Mouse (Mus musculus): ENCODE results near the gene Acnat1. TPM values are rescaled to one million over a fixed set of nuclear protein-coding genes. Genes with fewer than 3 reads are reported as not detected.
"Not testable (repeated sequence)": the region's sequence is repeated elsewhere in the genome, so short reads cannot be mapped to it uniquely, and the experiment has no call there.

Acnat1 gene
- polyA plus RNA-seq (2015; fragmentation: Nextera tagmentation; extraction: Ambion mirVana), result not detected in 2 replicates

GRCm38 (mm10) chr4:49473435-49474100, at the start of gene Acnat1:
Acnat1 (minus strand) TSS chr4:49473912.
- WGBS, result 34% methylated on average over 3 of the region's 3 CpGs
- Histone ChIP-seq H3K4me1 (replicated peaks; ENCODE audit: control insufficient read depth, insufficient read depth, low read length) (peaks cover 3% of the 10 kb centered on the region), H3K9me3 (ENCODE audit: control insufficient read depth, low read length) (no peaks in the 10 kb centered on the region), H3K27ac (ENCODE audit: low read length) (no peak within 1 kb of the TSS), H3K36me3 (ENCODE audit: control insufficient read depth, insufficient read depth) (no peaks in the 10 kb centered on the region), H3K27me3 (replicated peaks; ENCODE audit: control insufficient read depth, insufficient read depth, low read length) (no peaks in the 10 kb centered on the region), H3K4me2 (ENCODE audit: low read length) (no peak within 1 kb of the TSS), H3K9ac (replicated peaks; ENCODE audit: low read depth, low read length) (no peak within 1 kb of the TSS), H3K4me3 (replicated peaks; ENCODE audit: low read length) (no peak within 1 kb of the TSS)
- no peak for ATAC-seq

- Histone ChIP-seq H3K27ac (ENCODE audit: low read length) (no peak overlapping the region), H3K9me3 (ENCODE audit: control insufficient read depth, low read length) (no peaks in the 10 kb centered on the region), H3K4me1 (replicated peaks; ENCODE audit: control insufficient read depth, insufficient read depth, low read length) (peaks cover 16% of the 10 kb centered on the region), H3K4me2 (ENCODE audit: low read length) (peak overlapping the region; percentile 78), H3K4me3 (replicated peaks; ENCODE audit: low read length) (0 out of 2 replicates have a peak overlapping the region, but pooled peaks have one; percentile 0), H3K36me3 (ENCODE audit: control insufficient read depth, insufficient read depth) (peaks cover 5% of the 10 kb centered on the region), H3K9ac (replicated peaks; ENCODE audit: low read depth, low read length) (no peak overlapping the region), H3K27me3 (replicated peaks; ENCODE audit: control insufficient read depth, insufficient read depth, low read length) (no peaks in the 10 kb centered on the region)
- no peak for ATAC-seq
- WGBS, result 50% methylated on average over 9 of the region's 9 CpGs
Measured at GRCm38 (mm10) chr4:49522576-49522975, 48.9 kb upstream of the Acnat1 start.

DNA sequence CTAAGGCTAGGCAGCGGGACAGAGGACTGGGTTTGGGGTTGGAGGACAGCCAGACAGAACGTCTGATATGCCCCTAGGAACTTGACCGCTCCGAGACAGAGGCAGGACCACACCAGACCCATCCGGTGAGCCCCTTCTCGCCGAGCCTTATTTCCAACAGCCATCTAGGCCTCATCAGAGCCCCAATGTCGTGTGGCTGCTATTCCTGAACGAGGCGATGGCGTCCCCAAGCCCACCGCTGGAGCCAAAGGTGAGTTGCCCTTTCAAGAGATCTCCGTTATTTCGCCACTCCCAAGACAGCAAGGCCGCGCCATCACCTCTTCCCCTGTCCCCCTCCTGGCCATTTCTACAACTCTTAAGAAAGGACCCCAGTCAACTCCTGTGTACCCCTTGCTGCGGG, 47.6 kb upstream of the Acnat1 start:
- 0 out of 2 replicates have a peak overlapping the region, but pooled peaks have one; percentile 0 for H3K27ac ChIP-seq (ENCODE audit: low read length)
- peak overlapping the region; percentile 77 for H3K9ac ChIP-seq (replicated peaks; ENCODE audit: low read depth, low read length)
- peak overlapping the region; percentile 76 for H3K4me3 ChIP-seq (replicated peaks; ENCODE audit: low read length)
- peaks cover 5% of the 10 kb centered on the region for H3K36me3 ChIP-seq (ENCODE audit: control insufficient read depth, insufficient read depth)
- H3K27me3 ChIP-seq (replicated peaks; ENCODE audit: control insufficient read depth, insufficient read depth, low read length), result no peaks in the 10 kb centered on the region
- peak overlapping the region; percentile 78 for H3K4me2 ChIP-seq (ENCODE audit: low read length)
- WGBS, result 0% methylated on average over 17 of the region's 17 CpGs
- no peaks in the 10 kb centered on the region for H3K9me3 ChIP-seq (ENCODE audit: control insufficient read depth, low read length)
- H3K4me1 ChIP-seq (replicated peaks; ENCODE audit: control insufficient read depth, insufficient read depth, low read length), result peaks cover 16% of the 10 kb centered on the region
- no peak for ATAC-seq

DNA sequence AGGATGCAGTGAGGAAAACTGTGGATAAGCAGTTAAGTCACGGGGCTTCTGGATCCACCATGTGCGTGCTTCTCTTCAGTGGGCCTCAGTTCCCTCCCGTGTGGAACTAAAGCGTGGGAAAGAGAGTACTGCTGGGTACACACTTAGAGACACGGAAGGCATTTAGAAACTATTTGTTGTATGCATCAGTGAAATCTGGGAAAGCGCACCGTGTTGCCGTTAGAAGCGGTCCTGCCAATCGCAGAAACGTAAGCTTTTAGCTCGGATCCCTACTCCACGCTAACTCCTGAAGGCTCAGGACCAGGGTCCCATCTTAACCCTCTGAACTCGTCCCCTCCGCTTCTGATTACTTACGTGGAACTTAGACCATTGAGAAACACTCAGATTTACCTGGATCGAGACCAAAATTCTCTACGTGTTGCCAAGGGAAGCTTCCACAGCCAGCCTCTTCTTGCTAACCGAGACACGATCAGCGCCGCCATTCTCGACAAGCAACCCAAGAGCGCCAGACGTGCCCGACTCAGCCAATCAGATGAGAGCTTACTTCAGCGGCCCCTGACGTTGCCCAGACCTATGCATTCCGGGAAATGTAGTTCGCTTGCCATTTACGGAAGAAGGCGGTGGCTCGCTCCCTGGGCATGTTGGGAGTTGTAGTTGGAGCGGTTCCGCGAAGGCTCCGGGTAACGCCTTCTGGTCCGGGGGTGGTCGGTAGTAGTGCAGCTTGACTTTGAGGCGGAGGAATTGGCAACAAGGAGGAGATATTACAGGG, 47.0 kb upstream of the Acnat1 start, which contains the start of the genes Mrpl50 and Zfp189:
Mrpl50 (minus strand) TSS at position 522 of the 769 bp plus-strand sequence.
Zfp189 (plus strand) TSS at position 605 of the 769 bp plus-strand sequence.
- Histone ChIP-seq H3K4me2 (ENCODE audit: low read length) (peak within 1 kb of the TSS; percentile 78), H3K9ac (replicated peaks; ENCODE audit: low read depth, low read length) (peak within 1 kb of the TSS; percentile 77)
- under 1% methylated on average over 41 of the region's 41 CpGs for WGBS

DNA sequence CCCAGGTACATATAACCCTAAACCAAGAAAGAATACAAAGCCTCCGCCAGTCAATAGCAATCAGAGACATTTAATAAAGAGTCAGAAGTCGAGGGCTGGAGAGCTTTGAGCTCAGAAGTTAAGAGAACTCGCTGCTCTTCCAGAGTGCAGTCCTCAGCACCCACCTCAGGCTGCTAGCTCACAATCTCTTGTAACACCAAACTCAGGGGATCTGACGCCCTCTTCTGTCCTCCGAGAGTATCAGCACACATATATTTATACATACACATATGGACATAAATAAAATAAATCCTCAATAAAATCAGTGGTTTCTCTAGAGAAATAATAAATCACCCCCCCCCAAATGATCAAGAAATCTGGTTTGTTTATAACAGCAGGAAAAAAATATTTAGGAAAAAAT, 45.8 kb upstream of the Acnat1 start:
- Histone ChIP-seq H3K9me3 (ENCODE audit: control insufficient read depth, low read length) (no peaks in the 10 kb centered on the region), H3K27me3 (replicated peaks; ENCODE audit: control insufficient read depth, insufficient read depth, low read length) (no peaks in the 10 kb centered on the region), H3K36me3 (ENCODE audit: control insufficient read depth, insufficient read depth) (peaks cover under 1% of the 10 kb centered on the region; the same call in 1 of the 2 replicates), H3K4me3 (replicated peaks; ENCODE audit: low read length) (no peak overlapping the region), H3K9ac (replicated peaks; ENCODE audit: low read depth, low read length) (no peak overlapping the region), H3K4me1 (replicated peaks; ENCODE audit: control insufficient read depth, insufficient read depth, low read length) (peaks cover 16% of the 10 kb centered on the region), H3K4me2 (ENCODE audit: low read length) (no peak overlapping the region), H3K27ac (ENCODE audit: low read length) (no peak overlapping the region)
- ATAC-seq, result no peak
- WGBS, result 79% methylated on average over 5 of the region's 5 CpGs

More for the DNA sequence above, 47.0 kb upstream of the Acnat1 start, which contains the start of the genes Mrpl50 and Zfp189:
- Histone ChIP-seq H3K4me3 (replicated peaks; ENCODE audit: low read length) (peak within 1 kb of the TSS; percentile 76), H3K36me3 (ENCODE audit: control insufficient read depth, insufficient read depth) (peaks cover 5% of the 10 kb centered on the region; the same call in 1 of the 2 replicates), H3K9me3 (ENCODE audit: control insufficient read depth, low read length) (no peaks in the 10 kb centered on the region), H3K27ac (ENCODE audit: low read length) (peak within 1 kb of the TSS; percentile 82), H3K4me1 (replicated peaks; ENCODE audit: control insufficient read depth, insufficient read depth, low read length) (peaks cover 16% of the 10 kb centered on the region), H3K27me3 (replicated peaks; ENCODE audit: control insufficient read depth, insufficient read depth, low read length) (no peaks in the 10 kb centered on the region)
- peak; percentile 99 for ATAC-seq

DNA sequence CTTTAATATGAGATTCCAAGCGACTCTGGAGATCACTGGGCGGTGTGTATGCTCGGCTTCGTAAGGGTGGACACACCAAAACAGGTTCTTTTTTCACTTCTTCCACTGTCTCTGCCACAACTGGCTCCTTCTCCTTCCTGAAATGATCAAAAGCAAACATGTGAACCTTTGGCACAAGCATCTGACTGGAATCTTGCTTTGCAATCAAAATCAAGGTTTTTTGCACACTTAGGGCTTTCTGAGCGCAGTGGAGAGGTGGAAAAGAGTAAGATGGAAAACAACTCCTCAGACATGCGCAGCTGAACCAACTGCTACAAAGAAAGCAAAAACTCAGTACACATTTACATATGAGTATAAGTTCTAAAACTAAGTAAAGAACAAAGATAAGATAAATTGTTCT, 40.7 kb upstream of the Acnat1 start:
- Histone ChIP-seq H3K36me3 (ENCODE audit: control insufficient read depth, insufficient read depth) (peaks cover 21% of the 10 kb centered on the region), H3K27ac (ENCODE audit: low read length) (no peak overlapping the region), H3K4me1 (replicated peaks; ENCODE audit: control insufficient read depth, insufficient read depth, low read length) (peaks cover 5% of the 10 kb centered on the region), H3K9me3 (ENCODE audit: control insufficient read depth, low read length) (no peaks in the 10 kb centered on the region), H3K4me2 (ENCODE audit: low read length) (no peak overlapping the region), H3K9ac (replicated peaks; ENCODE audit: low read depth, low read length) (no peak overlapping the region), H3K27me3 (replicated peaks; ENCODE audit: control insufficient read depth, insufficient read depth, low read length) (no peaks in the 10 kb centered on the region), H3K4me3 (replicated peaks; ENCODE audit: low read length) (no peak overlapping the region)
- 96% methylated on average over 6 of the region's 6 CpGs for WGBS
- no peak for ATAC-seq

DNA sequence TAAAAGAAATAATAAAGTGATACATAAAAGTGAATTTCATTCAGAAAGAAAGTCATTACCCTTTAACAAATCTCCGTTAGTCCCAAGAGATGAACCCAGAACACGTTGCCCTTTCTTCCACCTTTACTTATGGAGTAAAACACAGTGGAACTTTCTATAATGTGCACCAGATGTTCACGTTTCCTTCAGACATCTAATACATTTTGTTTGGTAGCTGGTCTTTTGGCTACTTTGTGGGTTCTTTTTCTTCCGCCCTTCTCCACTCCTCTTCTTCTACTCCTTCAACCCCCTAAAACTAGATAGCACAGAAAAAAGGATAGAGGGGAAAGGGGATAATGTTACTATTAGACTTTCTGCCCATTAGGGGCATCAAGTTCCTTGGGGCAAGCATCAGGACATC, 38.9 kb upstream of the Acnat1 start:
- Histone ChIP-seq H3K9ac (replicated peaks; ENCODE audit: low read depth, low read length) (no peak overlapping the region), H3K4me2 (ENCODE audit: low read length) (no peak overlapping the region), H3K4me1 (replicated peaks; ENCODE audit: control insufficient read depth, insufficient read depth, low read length) (no peaks in the 10 kb centered on the region), H3K36me3 (ENCODE audit: control insufficient read depth, insufficient read depth) (peaks cover 21% of the 10 kb centered on the region), H3K27ac (ENCODE audit: low read length) (no peak overlapping the region), H3K4me3 (replicated peaks; ENCODE audit: low read length) (no peak overlapping the region), H3K9me3 (ENCODE audit: control insufficient read depth, low read length) (no peaks in the 10 kb centered on the region), H3K27me3 (replicated peaks; ENCODE audit: control insufficient read depth, insufficient read depth, low read length) (no peaks in the 10 kb centered on the region)
- 89% methylated on average over 4 of the region's 4 CpGs for WGBS
- ATAC-seq, result no peak

- H3K27ac ChIP-seq (ENCODE audit: low read length), result not testable (repeated sequence)
Measured at GRCm38 (mm10) chr4:49510236-49510835, 36.6 kb upstream of the Acnat1 start.

GRCm38 (mm10) chr4:49509183-49509582, 35.5 kb upstream of the Acnat1 start:
- H3K9me3 ChIP-seq (ENCODE audit: control insufficient read depth, low read length), result no peaks in the 10 kb centered on the region
- H3K9ac ChIP-seq (replicated peaks; ENCODE audit: low read depth, low read length), result no peak overlapping the region
- no peaks in the 10 kb centered on the region for H3K27me3 ChIP-seq (replicated peaks; ENCODE audit: control insufficient read depth, insufficient read depth, low read length)
- H3K4me1 ChIP-seq (replicated peaks; ENCODE audit: control insufficient read depth, insufficient read depth, low read length), result no peaks in the 10 kb centered on the region
- no peak overlapping the region for H3K27ac ChIP-seq (ENCODE audit: low read length)
- no peak overlapping the region for H3K4me3 ChIP-seq (replicated peaks; ENCODE audit: low read length)
- WGBS, result 89% methylated on average over 2 of the region's 2 CpGs
- no peak overlapping the region for H3K4me2 ChIP-seq (ENCODE audit: low read length)
- H3K36me3 ChIP-seq (ENCODE audit: control insufficient read depth, insufficient read depth), result peaks cover 19% of the 10 kb centered on the region
- ATAC-seq, result no peak

More at GRCm38 (mm10) chr4:49510236-49510835, 36.6 kb upstream of the Acnat1 start:
- not testable (repeated sequence) for H3K27me3 ChIP-seq (replicated peaks; ENCODE audit: control insufficient read depth, insufficient read depth, low read length); H3K4me1 ChIP-seq (replicated peaks; ENCODE audit: control insufficient read depth, insufficient read depth, low read length); H3K4me3 ChIP-seq (replicated peaks; ENCODE audit: low read length); H3K9ac ChIP-seq (replicated peaks; ENCODE audit: low read depth, low read length); H3K4me2 ChIP-seq (ENCODE audit: low read length); ATAC-seq; H3K9me3 ChIP-seq (ENCODE audit: control insufficient read depth, low read length)
- WGBS, result 100% methylated on average over 1 of the region's 1 CpGs
- H3K36me3 ChIP-seq (ENCODE audit: control insufficient read depth, insufficient read depth), result peaks cover 21% of the 10 kb centered on the region
